Mouse (Mus musculus): ENCODE data around the gene Usp6nl. TPM values are rescaled to one million over a fixed set of nuclear protein-coding genes. Genes with fewer than 3 reads are reported as not detected.

Gene Usp6nl
- total RNA-seq, 2 experiments from 2014 or later = 30.1 to 30.7 TPM

DNA sequence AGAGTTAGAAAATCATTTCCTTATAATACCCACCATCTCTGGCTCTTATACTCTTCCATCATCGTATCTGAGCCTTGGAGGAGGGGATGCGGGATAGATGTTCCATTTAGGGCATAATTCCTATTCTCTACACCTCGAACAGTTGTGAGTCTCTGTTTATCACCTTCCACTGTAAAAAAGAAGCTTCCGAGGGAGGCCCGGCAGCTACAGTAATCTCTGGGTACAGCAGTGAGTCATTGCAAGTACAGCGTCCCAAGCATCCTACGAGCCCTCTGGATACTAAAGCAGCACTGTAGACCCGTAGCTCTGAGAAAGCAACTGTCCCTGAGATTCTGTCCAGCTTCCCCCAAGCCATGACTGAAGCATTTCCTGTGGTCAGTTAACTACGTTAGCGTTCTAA is 78.6 kb downstream of the Usp6nl start:
- DNase-seq (ENCODE audit: extremely low spot score in 1 of 2, low spot score in 2 of 2) = no peak
- intact Hi-C loops (cut with DNase I) = no loop called here

- peak in 1 of 2 experiments; percentile 24 for DNase-seq (ENCODE audit: extremely low spot score in 1 of 2, low spot score in 2 of 2)
- intact Hi-C loops (cut with DNase I) = no loop called here
Measured at GRCm38 (mm10) chr2:6403375-6403774, 80.9 kb downstream of the Usp6nl start.

DNA sequence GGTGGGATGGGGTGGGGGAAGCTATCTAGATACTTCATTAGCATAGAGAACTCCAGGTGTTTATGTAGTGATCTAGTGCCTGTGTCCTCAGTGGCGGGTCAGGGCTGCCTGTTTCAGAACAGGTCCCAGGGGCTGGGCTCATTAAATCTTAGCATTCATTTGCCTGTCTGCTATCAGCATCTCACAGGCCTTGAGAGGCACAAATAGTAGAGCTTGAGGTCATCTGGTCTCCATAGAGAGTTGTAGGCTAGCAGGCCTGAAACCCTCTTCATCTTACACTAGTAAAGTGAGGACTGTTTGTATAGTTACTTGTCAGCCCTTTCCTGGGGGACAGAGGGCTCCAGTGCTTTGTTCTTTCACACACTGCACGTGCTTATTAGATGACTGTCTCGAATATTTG is 81.5 kb downstream of the Usp6nl start:
- intact Hi-C loops (cut with DNase I) = loop anchor here (2.0 kb wide), 1 partner anchor 183 kb away; no protein-coding TSS in a partner anchor
- no peak for DNase-seq (ENCODE audit: extremely low spot score in 1 of 2, low spot score in 2 of 2)

DNA sequence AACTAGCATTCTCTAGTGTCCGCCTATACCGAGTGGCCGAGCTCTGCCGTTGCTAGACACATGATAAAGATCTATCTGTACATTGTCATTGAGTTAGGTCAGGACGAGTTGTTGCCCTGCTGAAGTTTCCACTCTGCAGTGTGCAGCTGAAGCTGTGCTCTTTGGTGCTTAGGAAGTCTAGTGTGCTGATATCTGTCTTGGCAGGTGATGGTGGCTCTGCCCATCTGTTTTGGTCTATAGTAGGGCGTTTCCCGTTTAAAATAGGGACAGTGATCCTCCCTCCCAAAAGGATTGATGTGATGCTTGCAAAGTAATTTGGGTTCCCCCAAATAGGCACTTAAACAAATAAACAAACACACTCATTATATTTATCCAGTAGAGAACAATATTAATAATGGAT is 82.2 kb downstream of the Usp6nl start:
- intact Hi-C loops (cut with DNase I) = loop anchor here (2.0 kb wide), 1 partner anchor 184 kb away; no protein-coding TSS in a partner anchor
- no peak for DNase-seq (ENCODE audit: extremely low spot score in 1 of 2, low spot score in 2 of 2)

- intact Hi-C loops (cut with DNase I) = loop anchor here (2.0 kb wide), 1 partner anchor 185 kb away; no protein-coding TSS in a partner anchor
- DNase-seq (ENCODE audit: extremely low spot score in 1 of 2, low spot score in 2 of 2) = peak; percentile 79 to 83
Measured at GRCm38 (mm10) chr2:6405059-6406033, 82.9 kb downstream of the Usp6nl start.

DNA sequence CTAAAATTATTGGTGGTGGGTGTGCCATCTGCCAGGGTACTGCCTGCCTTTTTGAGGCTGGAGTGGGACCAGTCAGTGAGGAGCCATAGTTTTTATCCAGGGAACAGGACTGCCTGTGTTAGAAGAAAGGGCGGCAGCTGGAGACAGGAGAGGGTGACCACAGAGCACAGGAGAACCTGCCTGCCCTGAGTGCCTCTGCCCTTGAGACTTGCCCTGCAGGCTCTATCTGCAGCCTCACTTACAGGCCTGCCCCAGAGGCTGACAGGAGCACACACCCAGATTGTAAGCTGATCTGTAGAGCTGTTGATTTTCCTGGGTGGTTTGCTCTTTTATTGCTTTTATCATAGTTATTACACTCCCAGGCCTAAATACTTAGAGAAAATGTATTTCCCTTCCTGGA is 85.2 kb downstream of the Usp6nl start:
- DNase-seq (ENCODE audit: extremely low spot score in 1 of 2, low spot score in 2 of 2) = no peak
- intact Hi-C loops (cut with DNase I) = no loop called here

GRCm38 (mm10) chr2:6412645-6413044 is 90.2 kb downstream of the Usp6nl start:
- intact Hi-C loops (cut with DNase I) = no loop called here
- DNase-seq (ENCODE audit: extremely low spot score in 1 of 2, low spot score in 2 of 2) = no peak

GRCm38 (mm10) chr2:6413723-6414122 is 91.3 kb downstream of the Usp6nl start:
- DNase-seq (ENCODE audit: extremely low spot score in 1 of 2, low spot score in 2 of 2) = no peak
- intact Hi-C loops (cut with DNase I) = no loop called here

GRCm38 (mm10) chr2:6414400-6414799 is 91.9 kb downstream of the Usp6nl start:
- intact Hi-C loops (cut with DNase I) = no loop called here
- DNase-seq (ENCODE audit: extremely low spot score in 1 of 2, low spot score in 2 of 2) = no peak

- DNase-seq (ENCODE audit: extremely low spot score in 1 of 2, low spot score in 2 of 2) = no peak
- intact Hi-C loops (cut with DNase I) = no loop called here
Measured at GRCm38 (mm10) chr2:6417158-6417557, 94.7 kb downstream of the Usp6nl start.

- no peak for DNase-seq (ENCODE audit: extremely low spot score in 1 of 2, low spot score in 2 of 2)
- intact Hi-C loops (cut with DNase I) = no loop called here
Measured at GRCm38 (mm10) chr2:6423661-6424550, 101.4 kb downstream of the Usp6nl start.

DNA sequence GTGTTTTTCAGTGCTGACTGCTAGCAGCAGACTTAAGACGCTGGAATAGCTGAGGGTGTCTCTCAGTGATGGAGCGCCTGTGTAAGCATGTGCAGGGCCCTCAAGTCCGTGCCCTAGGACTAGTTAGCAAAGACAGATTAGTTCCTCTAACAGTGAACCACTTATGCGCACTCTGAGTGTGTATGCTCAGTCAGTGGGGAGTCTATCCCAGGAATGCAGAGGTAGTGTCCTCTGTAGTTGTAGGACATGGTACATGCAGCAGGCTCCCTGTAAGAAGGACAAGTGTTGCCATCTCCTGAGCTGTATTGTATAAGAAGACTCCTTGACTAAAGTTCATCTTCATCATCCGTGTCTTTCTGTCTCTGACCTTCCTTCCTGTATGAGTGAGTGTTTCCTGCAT is 102.4 kb downstream of the Usp6nl start:
- DNase-seq (ENCODE audit: extremely low spot score in 1 of 2, low spot score in 2 of 2) = no peak
- intact Hi-C loops (cut with DNase I) = no loop called here

DNA sequence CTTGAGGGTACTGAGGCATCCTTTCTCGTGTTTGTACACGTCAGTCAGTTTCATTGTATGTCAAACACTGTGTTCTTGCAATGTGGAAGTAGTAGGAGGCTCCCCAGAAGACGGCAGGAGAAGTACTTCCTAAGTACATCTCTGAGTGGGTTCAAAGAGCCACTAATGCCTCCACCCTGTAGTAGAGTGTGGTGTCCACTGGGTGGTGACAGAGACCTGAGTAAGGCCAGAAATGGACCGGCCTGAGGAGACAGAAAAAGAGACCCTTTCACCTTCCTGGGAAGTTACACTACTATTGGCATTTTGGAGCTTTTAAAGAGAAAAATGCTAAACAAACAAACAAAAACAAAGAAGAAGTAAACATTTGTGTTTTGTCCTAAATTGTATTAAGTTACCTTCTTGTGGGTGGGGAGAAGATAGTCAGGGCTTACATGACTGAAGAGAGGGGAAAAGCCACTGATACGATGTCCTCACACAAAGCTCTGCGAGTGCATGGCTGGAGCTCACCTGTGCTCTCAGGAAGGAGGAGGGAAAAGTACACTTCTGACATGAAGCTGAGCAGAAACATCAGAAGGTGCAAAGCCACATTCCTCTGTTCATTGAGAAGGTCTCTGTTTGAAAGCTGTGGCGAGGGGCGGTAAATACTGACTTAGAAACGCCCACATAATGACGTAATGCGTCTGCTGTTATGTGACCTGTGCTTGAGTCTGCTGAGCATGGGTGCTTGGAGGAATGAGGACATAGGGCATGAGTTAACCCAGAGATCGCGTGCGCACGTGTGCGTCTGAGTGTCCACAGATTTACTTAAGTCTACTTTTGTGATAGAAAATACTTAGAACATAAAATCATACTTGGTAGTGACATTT is 113.9 kb downstream of the Usp6nl start:
- DNase-seq (ENCODE audit: extremely low spot score in 1 of 2, low spot score in 2 of 2) = peak; percentile 60 to 62
- intact Hi-C loops (cut with DNase I) = no loop called here

DNA sequence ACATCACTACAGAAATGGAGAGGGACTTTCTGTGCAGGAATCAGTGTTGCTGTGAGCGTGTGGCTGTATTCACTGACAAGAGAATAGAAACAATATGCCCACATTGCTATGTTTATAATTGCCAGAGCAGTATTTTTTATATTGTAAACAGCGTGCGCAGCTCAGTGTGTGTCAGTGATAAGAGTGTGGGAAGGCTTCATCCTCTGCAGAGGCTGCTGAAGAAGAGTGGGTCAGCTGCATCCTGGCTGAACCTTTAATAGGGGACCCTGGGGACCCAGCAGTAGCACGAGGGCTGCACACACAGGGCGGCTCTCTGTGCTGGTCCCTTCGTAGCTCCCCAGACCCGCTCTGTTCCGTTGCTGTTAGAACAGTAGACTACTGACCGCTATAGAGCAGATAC is 119.2 kb downstream of the Usp6nl start:
- no peak for DNase-seq (ENCODE audit: extremely low spot score in 1 of 2, low spot score in 2 of 2)
- intact Hi-C loops (cut with DNase I) = no loop called here

DNA sequence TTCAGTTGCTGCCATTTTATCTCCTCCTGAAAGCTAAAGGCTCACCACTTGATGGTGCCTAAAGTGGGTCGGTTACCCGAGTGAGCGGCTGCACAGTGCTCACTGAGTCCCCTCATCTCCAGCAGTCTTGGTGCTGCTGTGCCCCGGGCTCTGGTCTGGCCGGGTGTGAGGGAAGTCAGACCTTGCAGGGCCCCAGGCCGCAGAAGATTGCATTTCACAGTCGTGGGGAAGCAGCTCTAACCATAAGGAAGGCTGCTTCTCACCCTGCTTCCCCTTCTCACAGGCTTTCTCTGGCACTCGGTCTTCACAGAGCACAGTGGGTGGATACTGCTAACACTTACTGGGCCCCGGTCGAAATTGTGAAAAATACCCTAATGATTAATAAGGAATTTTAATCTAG is 119.8 kb downstream of the Usp6nl start:
- intact Hi-C loops (cut with DNase I) = no loop called here
- no peak for DNase-seq (ENCODE audit: extremely low spot score in 1 of 2, low spot score in 2 of 2)

DNA sequence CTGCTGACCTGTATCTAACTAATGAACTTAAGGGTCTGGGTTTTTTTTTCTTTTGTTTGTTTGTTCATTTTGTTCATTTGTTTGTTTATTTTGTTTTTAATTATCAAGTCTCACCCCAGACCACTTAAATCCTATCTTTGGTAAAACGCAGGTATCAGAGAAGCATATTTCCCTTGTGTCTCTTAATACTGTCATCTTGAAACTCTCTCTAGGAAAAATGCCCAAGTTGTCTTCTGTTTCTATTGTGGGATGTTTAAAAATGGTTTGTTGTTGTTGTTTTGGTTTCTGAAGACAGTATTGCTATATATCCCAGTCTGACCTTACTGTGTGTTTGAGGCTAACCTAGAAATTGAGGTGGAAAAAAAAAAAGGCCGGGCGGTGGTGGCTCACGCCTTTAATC is 121.5 kb downstream of the Usp6nl start:
- DNase-seq (ENCODE audit: extremely low spot score in 1 of 2, low spot score in 2 of 2) = no peak
- intact Hi-C loops (cut with DNase I) = no loop called here

- DNase-seq (ENCODE audit: extremely low spot score in 1 of 2, low spot score in 2 of 2) = no peak
- intact Hi-C loops (cut with DNase I) = no loop called here
Measured at GRCm38 (mm10) chr2:6444723-6445169, 122.3 kb downstream of the Usp6nl start.

DNA sequence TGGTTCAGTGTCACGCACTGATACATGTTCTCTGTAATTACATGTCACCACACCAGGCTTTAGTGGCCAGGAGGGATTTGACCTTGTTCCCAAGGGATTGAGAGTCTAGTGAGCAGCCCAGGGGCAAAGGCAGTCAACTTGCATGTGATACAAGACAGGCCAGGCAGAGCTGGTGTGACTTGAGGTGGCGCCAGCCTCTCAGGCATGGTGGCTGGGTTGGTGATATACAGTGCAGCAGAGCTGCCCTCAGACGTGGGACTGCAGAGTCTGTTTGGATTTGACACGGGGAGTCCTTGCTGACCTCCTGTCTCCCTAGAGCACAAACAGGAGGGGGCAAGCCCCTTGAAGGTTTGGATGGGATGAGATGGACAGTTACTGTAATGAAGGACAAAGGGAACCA is 123.4 kb downstream of the Usp6nl start:
- DNase-seq (ENCODE audit: extremely low spot score in 1 of 2, low spot score in 2 of 2) = no peak
- intact Hi-C loops (cut with DNase I) = no loop called here

DNA sequence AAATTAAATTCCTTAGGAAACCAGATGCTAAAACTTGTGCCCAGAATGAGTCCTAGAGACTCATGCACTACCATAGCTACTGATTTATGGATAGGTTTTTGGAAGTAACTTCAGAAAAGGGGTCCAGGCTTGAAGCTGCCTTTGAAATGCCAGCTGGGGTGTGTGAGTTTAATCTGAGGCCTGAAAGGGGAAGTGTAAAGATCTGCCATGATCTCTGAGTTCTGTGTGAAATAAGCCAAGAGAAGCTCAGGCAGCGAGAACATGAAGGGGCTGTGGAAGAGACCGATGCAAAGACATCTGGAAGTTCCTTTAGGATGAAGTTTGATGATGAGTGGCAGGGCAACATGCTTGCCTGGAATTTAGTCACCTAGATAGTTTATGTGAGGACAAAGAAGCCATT is 126.4 kb downstream of the Usp6nl start:
- no peak for DNase-seq (ENCODE audit: extremely low spot score in 1 of 2, low spot score in 2 of 2)
- intact Hi-C loops (cut with DNase I) = no loop called here
